Mouse (Mus musculus) intestine, embryonic 15.5 days (tissue): ENCODE data around the gene Cnn3. TPM values are rescaled to one million over a fixed set of nuclear protein-coding genes. Genes with fewer than 3 reads are reported as not detected.

ENCODE experiments used
- ATAC-seq: fragments of 200-750 bp; cut with Nextera tagmentation; 2 replicates; pipeline ENCODE4 v1.8.0; 2017; ENCODE audit warnings: moderate TSS enrichment, moderate library complexity
- H3K27ac ChIP-seq: fragments of 300-500 bp; sonication (generic); 2 replicates; pipeline ENCODE4 v1.5.1; 2015; ENCODE audit warnings: mild to moderate bottlenecking, inconsistent platforms
- H3K27me3 ChIP-seq: fragments of 300-500 bp; sonication (generic); replicated peaks from 2 replicates; pipeline ENCODE4 v1.6.1; 2015; ENCODE audit warnings: inconsistent platforms
- H3K36me3 ChIP-seq: fragments of 300-500 bp; sonication (generic); 2 replicates; pipeline ENCODE4 v1.6.1; 2015; ENCODE audit warnings: inconsistent platforms
- H3K4me1 ChIP-seq: fragments of 300-500 bp; sonication (generic); replicated peaks from 2 replicates; pipeline ENCODE4 v1.6.1; 2015; ENCODE audit warnings: inconsistent platforms
- H3K4me2 ChIP-seq: fragments of 300-500 bp; sonication (generic); replicated peaks from 2 replicates; pipeline ENCODE4 v1.6.1; 2015; ENCODE audit warnings: mild to moderate bottlenecking, inconsistent platforms
- H3K4me3 ChIP-seq: fragments of 300-500 bp; sonication (generic); replicated peaks from 2 replicates; pipeline ENCODE4 v1.5.1; 2015; ENCODE audit warnings: inconsistent platforms
- H3K9ac ChIP-seq: fragments of 300-500 bp; sonication (generic); 2 replicates; pipeline ENCODE4 v1.6.1; 2015; ENCODE audit warnings: inconsistent platforms
- H3K9me3 ChIP-seq: fragments of 300-500 bp; sonication (generic); 2 replicates; pipeline ENCODE4 v1.6.1; 2016; ENCODE audit warnings: inconsistent platforms
- WGBS: fragments of 180-500 bp; shearing (Covaris S2); methylation state at CpG from one replicate; pipeline ENCODE4 v1.1.7; 2015; 5-methylcytosine and 5-hydroxymethylcytosine counted together
- polyA plus RNA-seq: library from polyadenylated mRNA; unstranded; fragments of >200 nt; fragmentation: Nextera tagmentation; extraction: Ambion mirVana; gene quantifications from 2 replicates; pipeline ENCODE4 v1.2.1, GENCODE M21; 2015

Gene Cnn3
- polyA plus RNA-seq, 1 experiment from 2014 or later = 470 TPM

DNA sequence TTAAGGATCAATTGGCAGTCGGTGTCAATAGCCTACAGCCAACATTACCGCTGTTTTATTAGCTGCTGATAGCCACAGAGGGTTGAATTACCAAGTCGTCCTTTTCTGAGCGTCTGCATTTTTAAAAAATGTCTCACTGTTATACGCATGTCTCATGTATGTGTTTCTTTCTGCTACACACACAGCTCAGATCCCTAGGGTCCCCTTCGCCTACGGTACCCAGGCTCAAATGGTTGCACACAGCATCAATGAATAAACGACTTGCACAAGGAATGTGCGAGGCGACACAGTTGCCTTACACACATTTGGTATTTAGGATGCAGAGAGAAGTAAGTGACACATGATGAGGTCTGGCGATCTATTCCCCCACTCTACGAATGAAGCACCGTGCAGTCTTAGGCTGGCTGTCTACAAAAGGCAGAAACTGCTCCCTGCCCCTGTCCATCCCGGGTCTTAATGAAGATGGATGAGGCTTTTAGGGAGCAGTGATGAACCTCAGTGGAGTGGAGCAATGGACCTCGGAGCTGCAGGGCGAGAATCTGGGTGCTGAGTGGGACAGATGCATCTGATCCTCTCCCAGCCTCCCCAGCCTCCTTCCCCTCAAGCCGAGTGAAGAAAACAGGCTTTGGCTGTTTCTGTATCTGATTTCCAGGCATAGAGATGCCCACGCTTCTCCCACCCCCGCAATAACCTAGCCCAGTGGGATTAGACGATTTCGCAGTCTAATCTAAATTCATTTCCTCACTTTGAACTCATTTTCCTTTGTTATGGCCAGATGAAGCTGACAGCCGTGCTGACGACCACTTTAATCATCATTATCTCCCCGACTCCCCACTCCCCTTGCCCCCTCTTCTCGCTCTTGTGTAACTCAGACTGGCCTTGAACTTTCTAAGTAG is 57.2 kb downstream of the Cnn3 start:
- H3K27ac ChIP-seq = no peak overlapping the region
- ATAC-seq = no peak
- H3K4me2 ChIP-seq = no peak overlapping the region
- WGBS = 51% methylated on average over 25 of the region's 25 CpGs
- no peak overlapping the region for H3K4me3 ChIP-seq
- no peaks in the 10 kb centered on the region for H3K9me3 ChIP-seq
- no peak overlapping the region for H3K9ac ChIP-seq
- no peaks in the 10 kb centered on the region for H3K27me3 ChIP-seq
- 0 out of 2 replicates have a peak, but pooled peaks cover 2% of the 10 kb centered on the region for H3K4me1 ChIP-seq
- H3K36me3 ChIP-seq = no peaks in the 10 kb centered on the region

DNA sequence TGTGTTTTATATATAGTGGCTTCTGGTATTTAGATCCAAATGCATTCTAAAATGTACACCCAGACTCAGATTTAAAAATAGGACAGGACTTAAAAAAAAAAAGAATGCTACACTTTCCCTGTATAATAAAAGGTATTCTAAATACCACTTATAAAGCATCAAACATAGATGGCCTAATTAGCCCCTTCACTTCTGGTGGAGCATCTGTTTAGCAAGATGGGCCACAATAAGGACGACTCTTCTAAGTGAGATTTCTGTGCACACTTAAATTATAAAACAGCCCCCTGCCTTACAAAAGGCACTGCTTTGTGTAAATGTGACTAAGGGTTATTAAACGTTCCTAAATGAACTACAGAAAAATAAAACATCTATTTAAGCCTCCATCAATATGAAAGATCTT is 58.9 kb downstream of the Cnn3 start:
- H3K4me1 ChIP-seq = 0 out of 2 replicates have a peak, but pooled peaks cover 2% of the 10 kb centered on the region
- no peak overlapping the region for H3K4me3 ChIP-seq
- H3K4me2 ChIP-seq = no peak overlapping the region
- H3K9me3 ChIP-seq = no peaks in the 10 kb centered on the region
- 64% methylated on average over 2 of the region's 2 CpGs for WGBS
- no peaks in the 10 kb centered on the region for H3K36me3 ChIP-seq
- H3K27ac ChIP-seq = no peak overlapping the region
- ATAC-seq = no peak
- H3K27me3 ChIP-seq = no peaks in the 10 kb centered on the region
- H3K9ac ChIP-seq = no peak overlapping the region

DNA sequence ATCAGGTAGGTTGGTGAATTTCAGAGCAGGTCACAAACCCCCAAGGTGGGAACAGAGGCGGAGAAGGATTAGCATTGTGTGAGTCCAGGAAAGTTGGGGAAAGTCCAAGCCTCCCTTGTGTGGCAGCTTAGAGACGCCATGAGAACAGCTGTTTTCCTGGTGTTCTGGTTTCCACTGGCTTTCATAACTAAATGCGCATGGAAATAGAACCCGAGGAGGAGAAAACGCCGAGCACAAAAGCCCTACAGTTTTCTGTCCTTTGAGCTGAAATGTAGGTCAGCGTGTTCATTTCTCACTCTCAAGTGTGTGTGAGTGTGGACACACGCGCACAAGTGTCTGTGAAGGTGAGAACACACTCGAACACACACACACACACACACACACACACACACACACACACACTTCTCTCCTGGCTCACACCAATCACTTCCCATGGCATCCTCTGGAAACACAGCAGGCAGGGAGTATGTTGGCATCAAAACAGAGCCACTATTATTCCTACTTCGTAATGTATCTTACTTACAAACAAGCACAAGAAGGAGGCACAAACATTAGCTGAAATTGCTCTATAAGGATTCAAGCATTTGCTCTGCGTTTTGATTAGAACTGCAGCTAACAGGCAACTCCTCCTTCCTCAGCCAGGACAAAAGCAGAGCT is 63.3 kb downstream of the Cnn3 start:
- Histone ChIP-seq H3K4me3 (no peak overlapping the region), H3K4me2 (no peak overlapping the region), H3K9ac (no peak overlapping the region), H3K4me1 (peaks cover 4% of the 10 kb centered on the region), H3K27ac (no peak overlapping the region), H3K36me3 (no peaks in the 10 kb centered on the region), H3K27me3 (no peaks in the 10 kb centered on the region), H3K9me3 (no peaks in the 10 kb centered on the region)
- no peak for ATAC-seq
- 71% methylated on average over 12 of the region's 12 CpGs for whole genome bisulfite sequencing

GRCm38 (mm10) chr3:121490941-121491340 is 64.6 kb downstream of the Cnn3 start:
- no peak overlapping the region for H3K9ac ChIP-seq
- H3K4me3 ChIP-seq = no peak overlapping the region
- H3K4me1 ChIP-seq = peaks cover 4% of the 10 kb centered on the region
- no peak for ATAC-seq
- no peak overlapping the region for H3K4me2 ChIP-seq
- no peak overlapping the region for H3K27ac ChIP-seq
- no peaks in the 10 kb centered on the region for H3K27me3 ChIP-seq
- 0 out of 2 replicates have a peak, but pooled peaks cover 6% of the 10 kb centered on the region for H3K36me3 ChIP-seq
- no peaks in the 10 kb centered on the region for H3K9me3 ChIP-seq
- WGBS = 43% methylated on average over 5 of the region's 5 CpGs

GRCm38 (mm10) chr3:121492026-121492425 is 65.7 kb downstream of the Cnn3 start:
- Histone ChIP-seq H3K9me3 (no peaks in the 10 kb centered on the region), H3K27ac (no peak overlapping the region), H3K36me3 (0 out of 2 replicates have a peak, but pooled peaks cover 6% of the 10 kb centered on the region), H3K4me2 (no peak overlapping the region), H3K27me3 (no peaks in the 10 kb centered on the region), H3K9ac (no peak overlapping the region), H3K4me1 (peaks cover 4% of the 10 kb centered on the region), H3K4me3 (no peak overlapping the region)
- WGBS = 37% methylated on average over 5 of the region's 5 CpGs
- ATAC-seq = no peak

DNA sequence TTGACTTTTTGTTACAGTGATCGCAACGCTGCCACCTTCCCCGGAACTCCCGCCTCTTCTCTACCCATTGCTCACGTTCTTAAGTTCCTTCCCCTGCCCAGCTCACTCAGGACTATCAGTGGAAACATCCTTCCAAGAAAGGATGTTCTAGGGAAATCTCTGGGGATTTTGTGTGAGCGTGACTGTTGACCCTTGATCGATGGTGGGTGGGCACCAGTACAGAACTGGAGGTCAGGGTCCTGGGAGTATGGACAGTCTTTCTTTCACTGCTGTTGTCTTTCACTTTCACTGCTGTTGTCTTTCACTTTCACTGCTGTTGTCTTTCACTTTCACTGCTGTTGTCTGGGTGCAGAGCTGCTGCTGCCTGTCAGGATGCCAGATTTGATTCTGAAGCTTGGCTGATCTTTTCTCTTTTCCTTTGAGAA is 67.7 kb downstream of the Cnn3 start:
- no peak for ATAC-seq
- no peaks in the 10 kb centered on the region for H3K9me3 ChIP-seq
- H3K27ac ChIP-seq = no peak overlapping the region
- H3K4me2 ChIP-seq = no peak overlapping the region
- 0 out of 2 replicates have a peak, but pooled peaks cover 6% of the 10 kb centered on the region for H3K36me3 ChIP-seq
- H3K27me3 ChIP-seq = no peaks in the 10 kb centered on the region
- H3K4me3 ChIP-seq = no peak overlapping the region
- H3K4me1 ChIP-seq = peaks cover 4% of the 10 kb centered on the region
- 73% methylated on average over 7 of the region's 7 CpGs for WGBS
- H3K9ac ChIP-seq = no peak overlapping the region

DNA sequence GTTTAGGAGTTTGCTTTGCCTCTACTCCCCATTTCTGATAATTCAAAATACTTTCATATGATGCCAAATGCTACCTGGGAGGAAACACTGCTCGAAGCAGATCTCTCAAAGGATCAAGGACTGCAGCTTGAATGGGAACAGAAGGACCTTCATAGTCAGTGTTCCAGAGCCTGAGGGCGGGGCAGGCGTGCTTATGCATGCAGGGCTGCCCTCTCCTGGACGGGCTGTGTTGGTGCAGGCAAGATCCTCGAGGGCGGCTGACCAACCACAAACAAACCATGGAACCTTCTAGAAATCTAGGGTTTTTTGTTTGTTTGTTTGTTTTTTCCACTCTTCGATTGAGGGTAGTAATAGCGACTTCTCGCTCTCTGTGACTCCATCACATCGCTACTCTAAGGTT is 73.9 kb downstream of the Cnn3 start:
- 0 out of 2 replicates have a peak, but pooled peaks cover 4% of the 10 kb centered on the region for H3K4me1 ChIP-seq
- ATAC-seq = peak; percentile 67
- H3K9me3 ChIP-seq = no peaks in the 10 kb centered on the region
- 55% methylated on average over 10 of the region's 10 CpGs for WGBS
- H3K4me2 ChIP-seq = no peak overlapping the region
- no peak overlapping the region for H3K9ac ChIP-seq
- H3K27ac ChIP-seq = no peak overlapping the region
- no peak overlapping the region for H3K4me3 ChIP-seq
- no peaks in the 10 kb centered on the region for H3K27me3 ChIP-seq
- 0 out of 2 replicates have a peak, but pooled peaks cover 3% of the 10 kb centered on the region for H3K36me3 ChIP-seq

- no peak overlapping the region for H3K27ac ChIP-seq
- H3K9me3 ChIP-seq = no peaks in the 10 kb centered on the region
- H3K9ac ChIP-seq = no peak overlapping the region
- 73% methylated on average over 5 of the region's 5 CpGs for WGBS
- H3K27me3 ChIP-seq = no peaks in the 10 kb centered on the region
- peak; percentile 65 for ATAC-seq
- 0 out of 2 replicates have a peak, but pooled peaks cover 4% of the 10 kb centered on the region for H3K4me1 ChIP-seq
- no peaks in the 10 kb centered on the region for H3K36me3 ChIP-seq
- no peak overlapping the region for H3K4me2 ChIP-seq
- no peak overlapping the region for H3K4me3 ChIP-seq
Measured at GRCm38 (mm10) chr3:121500734-121501133, 74.4 kb downstream of the Cnn3 start.

- 74% methylated on average over 8 of the region's 8 CpGs for WGBS
- Histone ChIP-seq H3K4me3 (no peak overlapping the region), H3K4me1 (0 out of 2 replicates have a peak, but pooled peaks cover 4% of the 10 kb centered on the region), H3K9ac (no peak overlapping the region), H3K4me2 (no peak overlapping the region), H3K27ac (no peak overlapping the region), H3K9me3 (no peaks in the 10 kb centered on the region), H3K36me3 (no peaks in the 10 kb centered on the region), H3K27me3 (no peaks in the 10 kb centered on the region)
- no peak for ATAC-seq
Measured at GRCm38 (mm10) chr3:121504927-121505487, 78.7 kb downstream of the Cnn3 start.

- H3K27ac ChIP-seq = no peak overlapping the region
- no peaks in the 10 kb centered on the region for H3K27me3 ChIP-seq
- H3K36me3 ChIP-seq = no peaks in the 10 kb centered on the region
- H3K9me3 ChIP-seq = no peaks in the 10 kb centered on the region
- WGBS = 85% methylated on average over 8 of the region's 8 CpGs
- H3K4me1 ChIP-seq = 0 out of 2 replicates have a peak, but pooled peaks cover 4% of the 10 kb centered on the region
- no peak overlapping the region for H3K9ac ChIP-seq
- H3K4me2 ChIP-seq = no peak overlapping the region
- H3K4me3 ChIP-seq = no peak overlapping the region
- no peak for ATAC-seq
Measured at GRCm38 (mm10) chr3:121506175-121506574, 79.9 kb downstream of the Cnn3 start.

DNA sequence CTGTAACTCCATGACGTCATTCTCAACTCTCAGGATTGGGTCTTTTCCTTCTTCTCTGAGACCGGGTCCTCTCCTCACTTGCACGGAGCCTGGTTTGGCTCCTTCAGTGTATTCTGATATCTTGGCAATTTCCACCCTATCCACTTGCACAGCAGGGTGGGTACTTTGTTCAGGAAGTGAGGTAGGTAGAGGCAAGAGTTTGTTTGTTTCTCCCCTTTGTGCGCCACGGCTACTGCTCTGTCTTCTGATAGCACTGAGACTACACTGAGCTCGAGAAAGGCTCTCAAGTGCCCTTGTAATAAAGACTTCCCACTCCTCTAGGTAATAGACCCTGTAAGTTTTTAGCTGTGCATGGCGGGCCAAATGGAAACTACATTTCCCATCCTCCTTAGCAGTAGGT is 80.5 kb downstream of the Cnn3 start:
- H3K4me2 ChIP-seq = no peak overlapping the region
- no peak overlapping the region for H3K4me3 ChIP-seq
- no peak overlapping the region for H3K9ac ChIP-seq
- 92% methylated on average over 7 of the region's 7 CpGs for WGBS
- H3K27ac ChIP-seq = no peak overlapping the region
- no peaks in the 10 kb centered on the region for H3K9me3 ChIP-seq
- H3K4me1 ChIP-seq = no peaks in the 10 kb centered on the region
- no peak for ATAC-seq
- no peaks in the 10 kb centered on the region for H3K36me3 ChIP-seq
- no peaks in the 10 kb centered on the region for H3K27me3 ChIP-seq

- ATAC-seq = no peak
- H3K9ac ChIP-seq = no peak overlapping the region
- no peak overlapping the region for H3K4me3 ChIP-seq
- no peak overlapping the region for H3K4me2 ChIP-seq
- H3K4me1 ChIP-seq = no peaks in the 10 kb centered on the region
- no peaks in the 10 kb centered on the region for H3K9me3 ChIP-seq
- H3K36me3 ChIP-seq = no peaks in the 10 kb centered on the region
- 93% methylated on average over 14 of the region's 14 CpGs for WGBS
- no peaks in the 10 kb centered on the region for H3K27me3 ChIP-seq
- H3K27ac ChIP-seq = no peak overlapping the region
Measured at GRCm38 (mm10) chr3:121507678-121508077, 81.4 kb downstream of the Cnn3 start.
